Mouse (Mus musculus) MEL (cell line): ENCODE measurements at regions not wholly inside any gene's neighbourhood (a gene's known extent, or its start where the extent isn't known, plus 50 kb on each side); places are given as distances from the start of the nearest gene placed in this dataset.

ENCODE experiments used
- DNase-seq: peaks from one replicate; pipeline ENCODE4 v3.0.0; 2011; ENCODE audit warnings: low read depth, low spot score
- H3K27ac ChIP-seq: 2 replicates; pipeline ENCODE4 v1.5.1; 2012; ENCODE audit warnings: low read depth, mild to moderate bottlenecking, control low read depth, low read length, moderate library complexity; ENCODE audit not compliant: control insufficient read depth
- H3K27me3 ChIP-seq, 2 experiments: fragments of 150-350 bp in 1 of 2; sonication (generic) in 1 of 2; 2 replicates each; pipeline ENCODE4 v1.6.1; 2012; ENCODE audit warnings: low read length in 2 of 2, mild to moderate bottlenecking in 2 of 2, improper control_type of control experiment in 1 of 2, moderate library complexity in 1 of 2; ENCODE audit not compliant: insufficient read depth in 2 of 2, control insufficient read depth in 1 of 2
- H3K36me3 ChIP-seq, 2 experiments: 2 replicates each; pipeline ENCODE4 v1.6.1; 2012 to 2014; ENCODE audit warnings: low read length in 2 of 2, improper control_type of control experiment in 1 of 2, inconsistent platforms in 1 of 2, mild to moderate bottlenecking in 1 of 2; ENCODE audit not compliant: insufficient read depth in 2 of 2, control insufficient read depth in 1 of 2
- H3K4me1 ChIP-seq, 2 experiments: fragments of 150-350 bp in 1 of 2; sonication (generic) in 1 of 2; 2 replicates each; pipeline ENCODE4 v1.6.1; 2012; ENCODE audit warnings: low read length in 2 of 2, improper control_type of control experiment in 1 of 2, mild to moderate bottlenecking in 1 of 2; ENCODE audit not compliant: insufficient read depth in 2 of 2, control insufficient read depth in 1 of 2
- H3K4me3 ChIP-seq, 2 experiments: fragments of 150-350 bp in 1 of 2; sonication (generic) in 1 of 2; 2 replicates each; pipeline ENCODE4 v1.5.1; 2012; ENCODE audit warnings: low read depth in 2 of 2, low read length in 2 of 2, mild to moderate bottlenecking in 2 of 2, moderate library complexity in 2 of 2, control low read depth in 1 of 2, improper control_type of control experiment in 1 of 2; ENCODE audit not compliant: control insufficient read depth in 1 of 2, insufficient read depth in 1 of 2
- H3K79me2 ChIP-seq: 2 replicates; pipeline ENCODE4 v1.6.1; 2012; ENCODE audit warnings: mild to moderate bottlenecking, low read length, moderate library complexity; ENCODE audit not compliant: control insufficient read depth, poor library complexity, insufficient read depth
- H3K9ac ChIP-seq: 2 replicates; pipeline ENCODE4 v1.6.1; 2012; ENCODE audit warnings: low read depth, mild to moderate bottlenecking, control low read depth, low read length, moderate library complexity; ENCODE audit not compliant: control insufficient read depth, poor library complexity, severe bottlenecking
- H3K9me3 ChIP-seq: fragments of 150-350 bp; sonication (generic); replicated peaks from 2 replicates; pipeline ENCODE4 v1.6.1; 2012; ENCODE audit warnings: mild to moderate bottlenecking, low read length, improper control_type of control experiment, moderate library complexity; ENCODE audit not compliant: insufficient read depth
- CTCF ChIP-seq, 3 experiments: IDR thresholded peaks in 2 of 3; conservative IDR thresholded peaks in 1 of 3; 2 replicates each; pipeline ENCODE4 v1.5.1; 2011 to 2012; ENCODE audit warnings: low read length in 3 of 3, low read depth in 2 of 3, mild to moderate bottlenecking in 2 of 3, improper control_type of control experiment in 1 of 3, inconsistent platforms in 1 of 3, mixed read lengths in 1 of 3, moderate library complexity in 1 of 3; ENCODE audit not compliant: control insufficient read depth in 1 of 3, insufficient read depth in 1 of 3, poor library complexity in 1 of 3, severe bottlenecking in 1 of 3
- ELF1 ChIP-seq: IDR thresholded peaks from 2 replicates; pipeline ENCODE4 v1.6.1; 2014; ENCODE audit warnings: low read depth, mild to moderate bottlenecking, inconsistent platforms, low read length, improper control_type of control experiment, moderate library complexity
- EP300 ChIP-seq, 2 experiments: IDR thresholded peaks; 2 replicates each; pipeline ENCODE4 v1.6.1; 2011; ENCODE audit warnings: improper control_type of control experiment in 2 of 2, low read length in 2 of 2, low read depth in 1 of 2, mild to moderate bottlenecking in 1 of 2
- ETS1 ChIP-seq: IDR thresholded peaks from 2 replicates; pipeline ENCODE4 v1.6.1; 2012; ENCODE audit warnings: low read depth, mild to moderate bottlenecking, inconsistent platforms, low read length, improper control_type of control experiment, moderate library complexity
- GABPA ChIP-seq: IDR thresholded peaks from 2 replicates; pipeline ENCODE4 v1.6.1; 2012; ENCODE audit warnings: low read depth, mild to moderate bottlenecking, inconsistent platforms, low read length, improper control_type of control experiment, moderate library complexity
- GATA1 ChIP-seq: IDR thresholded peaks from 2 replicates; pipeline ENCODE4 v1.6.1; 2011; ENCODE audit warnings: low read depth, low read length, improper control_type of control experiment
- HCFC1 ChIP-seq: IDR thresholded peaks from 2 replicates; pipeline ENCODE4 v1.6.1; 2012; ENCODE audit warnings: low read depth, mild to moderate bottlenecking, inconsistent platforms, low read length, improper control_type of control experiment, moderate library complexity
- JUND ChIP-seq: IDR thresholded peaks from 2 replicates; pipeline ENCODE4 v1.6.1; 2011; ENCODE audit warnings: low read depth, mild to moderate bottlenecking, improper control_type of control experiment, low read length
- KAT2A ChIP-seq: conservative IDR thresholded peaks from 2 replicates; pipeline ENCODE4 v1.6.1; 2012; ENCODE audit warnings: low read depth, low read length, improper control_type of control experiment, inconsistent platforms
- MAX ChIP-seq: IDR thresholded peaks from 2 replicates; pipeline ENCODE4 v1.6.1; 2011; ENCODE audit warnings: low read length, improper control_type of control experiment
- MAZ ChIP-seq: IDR thresholded peaks from 2 replicates; pipeline ENCODE4 v1.6.1; 2012; ENCODE audit warnings: low read depth, mild to moderate bottlenecking, inconsistent platforms, low read length, improper control_type of control experiment
- NELFE ChIP-seq: IDR thresholded peaks from 2 replicates; pipeline ENCODE4 v1.6.1; 2011; ENCODE audit warnings: low read depth, low read length, improper control_type of control experiment
- NRF1 ChIP-seq: IDR thresholded peaks from 2 replicates; pipeline ENCODE4 v1.6.1; 2014; ENCODE audit warnings: low read depth, mild to moderate bottlenecking, inconsistent platforms, low read length, improper control_type of control experiment, moderate library complexity; ENCODE audit not compliant: poor library complexity, insufficient read depth, severe bottlenecking
- POLR2A ChIP-seq, 2 experiments: IDR thresholded peaks; 2 replicates each; pipeline ENCODE4 v1.6.1; 2011 to 2012; ENCODE audit warnings: low read length in 2 of 2, mild to moderate bottlenecking in 2 of 2, control low read depth in 1 of 2, improper control_type of control experiment in 1 of 2, low read depth in 1 of 2, moderate library complexity in 1 of 2; ENCODE audit not compliant: control insufficient read depth in 1 of 2, insufficient read depth in 1 of 2, poor library complexity in 1 of 2
- POLR2AphosphoS5 ChIP-seq: IDR thresholded peaks from 2 replicates; pipeline ENCODE4 v1.6.1; 2012; ENCODE audit warnings: low read depth, borderline replicate concordance, mild to moderate bottlenecking, inconsistent platforms, low read length, moderate library complexity, mixed read lengths
- RCOR1 ChIP-seq: IDR thresholded peaks from 2 replicates; pipeline ENCODE4 v1.6.1; 2012; ENCODE audit warnings: low read depth, mild to moderate bottlenecking, inconsistent platforms, low read length, improper control_type of control experiment
- SIN3A ChIP-seq: IDR thresholded peaks from 2 replicates; pipeline ENCODE4 v1.6.1; 2012; ENCODE audit warnings: low read length, improper control_type of control experiment, inconsistent platforms
- SMC3 ChIP-seq: IDR thresholded peaks from 2 replicates; pipeline ENCODE4 v1.6.1; 2011; ENCODE audit warnings: low read depth, low read length, improper control_type of control experiment
- TBP ChIP-seq: IDR thresholded peaks from 2 replicates; pipeline ENCODE4 v1.8.0; 2011; ENCODE audit warnings: low read depth, low read length, improper control_type of control experiment
- TCF12 ChIP-seq: IDR thresholded peaks from 2 replicates; pipeline ENCODE4 v1.6.1; 2014; ENCODE audit warnings: low read depth, mild to moderate bottlenecking, inconsistent platforms, low read length, improper control_type of control experiment, moderate library complexity
- UBTF ChIP-seq: IDR thresholded peaks from 2 replicates; pipeline ENCODE4 v1.6.1; 2012; ENCODE audit warnings: low read depth, mild to moderate bottlenecking, inconsistent platforms, low read length, improper control_type of control experiment, moderate library complexity, borderline replicate concordance; ENCODE audit not compliant: insufficient read depth
- USF1 ChIP-seq: IDR thresholded peaks from 2 replicates; pipeline ENCODE4 v1.6.1; 2014; ENCODE audit warnings: low read depth, mild to moderate bottlenecking, inconsistent platforms, low read length, improper control_type of control experiment, moderate library complexity
- ZC3H11A ChIP-seq: IDR thresholded peaks from 2 replicates; pipeline ENCODE4 v1.6.1; 2012; ENCODE audit warnings: low read depth, mild to moderate bottlenecking, inconsistent platforms, low read length, improper control_type of control experiment
- ZKSCAN1 ChIP-seq: IDR thresholded peaks from 2 replicates; pipeline ENCODE4 v1.6.1; 2012; ENCODE audit warnings: low read depth, mild to moderate bottlenecking, inconsistent platforms, low read length, improper control_type of control experiment, moderate library complexity
- ZMIZ1 ChIP-seq: IDR thresholded peaks from 2 replicates; pipeline ENCODE4 v1.6.1; 2012; ENCODE audit warnings: low read depth, mild to moderate bottlenecking, inconsistent platforms, low read length, improper control_type of control experiment, moderate library complexity
- ZNF384 ChIP-seq: IDR thresholded peaks from 2 replicates; pipeline ENCODE4 v1.6.1; 2012; ENCODE audit warnings: low read depth, mild to moderate bottlenecking, inconsistent platforms, low read length, improper control_type of control experiment

GRCm38 (mm10) chr3:135971611-135972010 is 146.5 kb downstream of the Slc39a8 start:
- Histone ChIP-seq H3K36me3 (peaks cover 0 to 6% of the 10 kb centered on the region in 2 experiments; a peak in 2 of 4 replicates), H3K4me1 (peaks cover 0 to 7% of the 10 kb centered on the region in 2 experiments; a peak in 2 of 4 replicates), H3K9ac (no peak overlapping the region), H3K27me3 (peaks cover 0 to 2% of the 10 kb centered on the region in 2 experiments; a peak in 1 of 4 replicates), H3K27ac (no peak overlapping the region), H3K4me3 (no peak overlapping the region), H3K79me2 (no peaks in the 10 kb centered on the region)
- DNase-seq = no peak
- no peak for TF ChIP-seq POLR2A (IDR thresholded peaks at IDR 0.05; ENCODE audit: control insufficient read depth in 1 of 2, insufficient read depth in 1 of 2, low read depth in 1 of 2, low read length in 2 of 2, poor library complexity in 1 of 2)
- no peak for TF ChIP-seq CTCF (IDR thresholded peaks at IDR 0.05 in 2 of 3, conservative IDR thresholded peaks at IDR 0.05 in 1 of 3; ENCODE audit: control insufficient read depth in 1 of 3, insufficient read depth in 1 of 3, low read depth in 2 of 3, low read length in 3 of 3, poor library complexity in 1 of 3, severe bottlenecking in 1 of 3)
- TF ChIP-seq JUND = no peak
- no peak for TF ChIP-seq SIN3A
- TF ChIP-seq TBP = no peak
- TF ChIP-seq NRF1 = no peak
- TF ChIP-seq, all 39 proteins: peak for 0
- H3K9me3 ChIP-seq = no peaks in the 10 kb centered on the region

- Histone ChIP-seq H3K27me3 (peaks cover 0 to 2% of the 10 kb centered on the region in 2 experiments; a peak in 1 of 4 replicates), H3K9me3 (no peaks in the 10 kb centered on the region), H3K36me3 (peaks cover 0 to 6% of the 10 kb centered on the region in 2 experiments; a peak in 2 of 4 replicates), H3K4me3 (no peak overlapping the region), H3K79me2 (no peaks in the 10 kb centered on the region), H3K27ac (no peak overlapping the region), H3K4me1 (peaks cover 0 to 7% of the 10 kb centered on the region in 2 experiments; a peak in 2 of 4 replicates), H3K9ac (no peak overlapping the region)
- no peak for DNase-seq
- TF ChIP-seq ZKSCAN1 = no peak
Observed at GRCm38 (mm10) chr3:135972413-135972812, 147.3 kb downstream of the Slc39a8 start.

DNA sequence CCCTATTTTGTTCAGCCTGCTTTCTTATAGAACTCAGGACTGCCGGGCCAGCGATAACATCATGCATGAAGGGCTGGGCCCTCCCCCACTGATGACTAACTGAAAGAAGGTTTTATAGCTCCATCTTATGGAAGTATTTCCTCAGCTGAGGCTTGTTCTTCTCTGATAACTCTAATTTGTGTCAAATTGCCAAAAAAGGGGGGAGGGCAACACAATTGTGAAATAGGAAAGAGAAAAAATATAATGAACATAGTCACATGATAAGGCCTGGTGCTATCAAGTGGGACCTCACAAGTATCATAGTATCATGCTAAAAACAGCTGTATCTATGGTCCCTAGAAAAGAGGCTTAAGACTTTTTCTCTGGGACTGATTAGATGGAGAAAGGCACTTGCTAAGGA is 148.2 kb downstream of the Slc39a8 start:
- no peak overlapping the region for H3K4me3 ChIP-seq
- H3K9me3 ChIP-seq = no peaks in the 10 kb centered on the region
- H3K9ac ChIP-seq = no peak overlapping the region
- H3K36me3 ChIP-seq = peaks cover 0 to 6% of the 10 kb centered on the region in 2 experiments; a peak in 2 of 4 replicates
- peak; percentile 49 for DNase-seq
- peaks cover 0 to 7% of the 10 kb centered on the region in 2 experiments; a peak in 2 of 4 replicates for H3K4me1 ChIP-seq
- no peak overlapping the region for H3K27ac ChIP-seq
- H3K79me2 ChIP-seq = no peaks in the 10 kb centered on the region
- H3K27me3 ChIP-seq = peaks cover 0 to 2% of the 10 kb centered on the region in 2 experiments; a peak in 1 of 4 replicates
- TF ChIP-seq ETS1 (peak; percentile 71), GABPA (no peak), UBTF (no peak), ZMIZ1 (no peak), RCOR1 (no peak), ZC3H11A (no peak), POLR2AphosphoS5 (no peak), NRF1 (no peak), TCF12 (peak; percentile 57; the same call in 1 of the 2 replicates), SMC3 (no peak), USF1 (peak; percentile 71; the same call in 1 of the 2 replicates), HCFC1 (no peak), MAX (no peak), MAZ (no peak), EP300 (IDR thresholded peaks at IDR 0.05; ENCODE audit: low read depth in 1 of 2, low read length in 2 of 2) (peak; percentile 62 to 63), KAT2A (no peak), ELF1 (no peak), ZKSCAN1 (no peak), NELFE (no peak), ZNF384 (no peak), GATA1 (peak; percentile 31; the same call in 1 of the 2 replicates)
